Mouse (Mus musculus) forebrain, embryonic 16.5 days (tissue): ENCODE data around the gene C3. TPM values are rescaled to one million over a fixed set of nuclear protein-coding genes. Genes with fewer than 3 reads are reported as not detected.

Experiments used
- ATAC-seq: fragments of 200-750 bp; cut with Nextera tagmentation; 2 replicates; pipeline ENCODE4 v1.8.0; 2017; ENCODE audit warnings: mild to moderate bottlenecking, moderate library complexity
- H3K27ac ChIP-seq: fragments of 300-500 bp; sonication (generic); 2 replicates; pipeline ENCODE4 v1.5.1; 2014; ENCODE audit warnings: low read length, control low read depth
- H3K27me3 ChIP-seq: fragments of 300-500 bp; sonication (generic); replicated peaks from 2 replicates; pipeline ENCODE4 v1.6.1; 2014; ENCODE audit warnings: low read length; ENCODE audit not compliant: control insufficient read depth, insufficient read depth
- H3K36me3 ChIP-seq: fragments of 300-500 bp; sonication (generic); 2 replicates; pipeline ENCODE4 v1.6.1; 2014; ENCODE audit not compliant: control insufficient read depth, insufficient read depth
- H3K4me1 ChIP-seq: fragments of 300-500 bp; sonication (generic); replicated peaks from 2 replicates; pipeline ENCODE4 v1.6.1; 2014; ENCODE audit warnings: low read length; ENCODE audit not compliant: control insufficient read depth, insufficient read depth
- H3K4me2 ChIP-seq: fragments of 300-500 bp; sonication (generic); 2 replicates; pipeline ENCODE4 v1.6.1; 2014; ENCODE audit warnings: mild to moderate bottlenecking, low read length, control low read depth
- H3K4me3 ChIP-seq: fragments of 300-500 bp; sonication (generic); replicated peaks from 2 replicates; pipeline ENCODE4 v1.5.1; 2014; ENCODE audit warnings: mild to moderate bottlenecking, low read length, control low read depth
- H3K9ac ChIP-seq: fragments of 300-500 bp; sonication (generic); replicated peaks from 2 replicates; pipeline ENCODE4 v1.6.1; 2014; ENCODE audit warnings: low read depth, low read length, control low read depth
- H3K9me3 ChIP-seq: fragments of 300-500 bp; sonication (generic); 2 replicates; pipeline ENCODE4 v1.6.1; 2016; ENCODE audit warnings: low read length; ENCODE audit not compliant: control insufficient read depth
- WGBS: fragments of 180-500 bp; shearing (Covaris S2); extraction: QIAGEN DNeasy Blood & Tissue Kit; methylation state at CpG from one replicate; pipeline ENCODE4 v1.1.7; 2014; 5-methylcytosine and 5-hydroxymethylcytosine counted together
- polyA plus RNA-seq: library from polyadenylated mRNA; unstranded; fragments of >200 nt; fragmentation: Nextera tagmentation; extraction: Ambion mirVana; gene quantifications from 2 replicates; pipeline ENCODE4 v1.2.1, GENCODE M21; 2015

The C3 gene
- polyA plus RNA-seq, 1 experiment from 2014 or later, result 1.2 TPM

GRCm38 (mm10) chr17:57188510-57189192 is 39.3 kb downstream of the C3 start:
- H3K36me3 ChIP-seq, result no peaks in the 10 kb centered on the region
- H3K4me3 ChIP-seq, result no peak overlapping the region
- H3K4me2 ChIP-seq, result no peak overlapping the region
- no peak overlapping the region for H3K9ac ChIP-seq
- ATAC-seq, result no peak
- H3K9me3 ChIP-seq, result no peaks in the 10 kb centered on the region
- H3K4me1 ChIP-seq, result no peaks in the 10 kb centered on the region
- no peaks in the 10 kb centered on the region for H3K27me3 ChIP-seq
- no peak overlapping the region for H3K27ac ChIP-seq
- WGBS, result 91% methylated on average over 12 of the region's 12 CpGs

- 75% methylated on average over 2 of the region's 2 CpGs for WGBS
- H3K36me3 ChIP-seq, result no peaks in the 10 kb centered on the region
- H3K9me3 ChIP-seq, result no peaks in the 10 kb centered on the region
- H3K9ac ChIP-seq, result no peak overlapping the region
- no peak for ATAC-seq
- no peaks in the 10 kb centered on the region for H3K27me3 ChIP-seq
- H3K4me3 ChIP-seq, result no peak overlapping the region
- H3K27ac ChIP-seq, result no peak overlapping the region
- H3K4me2 ChIP-seq, result no peak overlapping the region
- H3K4me1 ChIP-seq, result no peaks in the 10 kb centered on the region
Measured at GRCm38 (mm10) chr17:57185641-57186040, 42.3 kb downstream of the C3 start.

GRCm38 (mm10) chr17:57182871-57183270 is 45.1 kb downstream of the C3 start:
- Histone ChIP-seq H3K27me3 (no peaks in the 10 kb centered on the region), H3K4me2 (no peak overlapping the region), H3K4me3 (no peak overlapping the region), H3K4me1 (no peaks in the 10 kb centered on the region), H3K36me3 (no peaks in the 10 kb centered on the region), H3K9ac (no peak overlapping the region), H3K9me3 (no peaks in the 10 kb centered on the region), H3K27ac (no peak overlapping the region)
- no peak for ATAC-seq
- WGBS, result 68% methylated on average over 3 of the region's 3 CpGs

GRCm38 (mm10) chr17:57180363-57180762 is 47.6 kb downstream of the C3 start:
- WGBS, result 33% methylated on average over 8 of the region's 8 CpGs
- no peak for ATAC-seq
- no peak overlapping the region for H3K9ac ChIP-seq
- no peak overlapping the region for H3K27ac ChIP-seq
- no peaks in the 10 kb centered on the region for H3K4me1 ChIP-seq
- no peaks in the 10 kb centered on the region for H3K36me3 ChIP-seq
- no peak overlapping the region for H3K4me3 ChIP-seq
- H3K27me3 ChIP-seq, result no peaks in the 10 kb centered on the region
- H3K9me3 ChIP-seq, result no peaks in the 10 kb centered on the region
- no peak overlapping the region for H3K4me2 ChIP-seq

GRCm38 (mm10) chr17:57173351-57173750 is 54.6 kb downstream of the C3 start:
- Histone ChIP-seq H3K4me2 (no peak overlapping the region), H3K9ac (no peak overlapping the region), H3K27ac (no peak overlapping the region), H3K4me1 (no peaks in the 10 kb centered on the region), H3K9me3 (no peaks in the 10 kb centered on the region), H3K36me3 (no peaks in the 10 kb centered on the region), H3K4me3 (no peak overlapping the region), H3K27me3 (no peaks in the 10 kb centered on the region)
- 74% methylated on average over 4 of the region's 4 CpGs for WGBS
- ATAC-seq, result no peak

GRCm38 (mm10) chr17:57172378-57172777 is 55.6 kb downstream of the C3 start:
- Histone ChIP-seq H3K27ac (no peak overlapping the region), H3K9ac (no peak overlapping the region), H3K36me3 (no peaks in the 10 kb centered on the region), H3K27me3 (no peaks in the 10 kb centered on the region), H3K4me3 (no peak overlapping the region), H3K4me1 (no peaks in the 10 kb centered on the region), H3K9me3 (no peaks in the 10 kb centered on the region), H3K4me2 (no peak overlapping the region)
- WGBS, result 79% methylated on average over 5 of the region's 5 CpGs
- no peak for ATAC-seq

GRCm38 (mm10) chr17:57170616-57171260 is 57.2 kb downstream of the C3 start:
- H3K36me3 ChIP-seq, result no peaks in the 10 kb centered on the region
- no peak for ATAC-seq
- no peaks in the 10 kb centered on the region for H3K4me1 ChIP-seq
- H3K9me3 ChIP-seq, result no peaks in the 10 kb centered on the region
- no peak overlapping the region for H3K4me2 ChIP-seq
- H3K9ac ChIP-seq, result no peak overlapping the region
- 53% methylated on average over 5 of the region's 5 CpGs for WGBS
- H3K4me3 ChIP-seq, result no peak overlapping the region
- no peaks in the 10 kb centered on the region for H3K27me3 ChIP-seq
- H3K27ac ChIP-seq, result no peak overlapping the region

GRCm38 (mm10) chr17:57166800-57167791 is 60.8 kb downstream of the C3 start:
- Histone ChIP-seq H3K27me3 (no peaks in the 10 kb centered on the region), H3K9me3 (no peaks in the 10 kb centered on the region), H3K4me2 (no peak overlapping the region), H3K27ac (no peak overlapping the region), H3K4me3 (no peak overlapping the region), H3K4me1 (no peaks in the 10 kb centered on the region), H3K36me3 (no peaks in the 10 kb centered on the region), H3K9ac (no peak overlapping the region)
- ATAC-seq, result peak; percentile 92
- 11% methylated on average over 11 of the region's 11 CpGs for WGBS
